Mouse (Mus musculus) lung, embryonic 14.5 days (tissue): Measurements from ENCODE around the gene Lamc2. TPM values are rescaled to one million over a fixed set of nuclear protein-coding genes. Genes with fewer than 3 reads are reported as not detected.
A peak's percentile ranks its signal among the peaks of the same experiment; 100 is the strongest.

Experiments
- ATAC-seq: fragments of 200-750 bp; cut with Nextera tagmentation; 2 replicates; pipeline ENCODE4 v1.8.0; 2017; ENCODE audit warnings: mild to moderate bottlenecking, moderate TSS enrichment, moderate library complexity; ENCODE audit not compliant: insufficient read depth
- DNase-seq: peaks from one replicate; pipeline ENCODE4 v3.0.0-alpha.2; 2015
- H3K27ac ChIP-seq: fragments of 300-500 bp; sonication (generic); 2 replicates; pipeline ENCODE4 v1.5.1; 2014; ENCODE audit warnings: low read depth, mild to moderate bottlenecking, moderate library complexity
- H3K27me3 ChIP-seq: fragments of 300-500 bp; sonication (generic); 2 replicates; pipeline ENCODE4 v1.6.1; 2014; ENCODE audit warnings: low read length, control low read depth; ENCODE audit not compliant: insufficient read depth
- H3K36me3 ChIP-seq: fragments of 300-500 bp; sonication (generic); 2 replicates; pipeline ENCODE4 v1.6.1; 2014; ENCODE audit warnings: control low read depth; ENCODE audit not compliant: insufficient read depth
- H3K4me1 ChIP-seq: fragments of 300-500 bp; sonication (generic); 2 replicates; pipeline ENCODE4 v1.6.1; 2014; ENCODE audit warnings: antibody characterized with exemption, control low read depth; ENCODE audit not compliant: insufficient read depth
- H3K4me2 ChIP-seq: fragments of 300-500 bp; sonication (generic); 2 replicates; pipeline ENCODE4 v1.6.1; 2014; ENCODE audit warnings: mild to moderate bottlenecking
- H3K4me3 ChIP-seq: fragments of 300-500 bp; sonication (generic); 2 replicates; pipeline ENCODE4 v1.5.1; 2014; ENCODE audit warnings: low read depth, low read length
- H3K9ac ChIP-seq: fragments of 300-500 bp; sonication (generic); 2 replicates; pipeline ENCODE4 v1.6.1; 2014
- H3K9me3 ChIP-seq: fragments of 300-500 bp; sonication (generic); 2 replicates; pipeline ENCODE4 v1.6.1; 2016; ENCODE audit warnings: low read depth, low read length, control low read depth
- CTCF ChIP-seq: IDR thresholded peaks from 2 replicates; pipeline ENCODE4 v1.5.1; 2016; ENCODE audit warnings: antibody characterized with exemption, low read depth
- whole genome bisulfite sequencing: fragments of 180-500 bp; shearing (Covaris S2); extraction: QIAGEN DNeasy Blood & Tissue Kit; methylation state at CpG from one replicate; pipeline ENCODE4 v1.1.7; 2014; 5-methylcytosine and 5-hydroxymethylcytosine counted together
- polyA plus RNA-seq: library from polyadenylated mRNA; unstranded; fragments of >200 nt; fragmentation: Nextera tagmentation; extraction: Ambion mirVana; gene quantifications from 2 replicates; pipeline ENCODE4 v1.2.1, GENCODE M21; 2014

The Lamc2 gene
- polyA plus RNA-seq, 1 experiment from 2014 or later, result 55.9 TPM

DNA sequence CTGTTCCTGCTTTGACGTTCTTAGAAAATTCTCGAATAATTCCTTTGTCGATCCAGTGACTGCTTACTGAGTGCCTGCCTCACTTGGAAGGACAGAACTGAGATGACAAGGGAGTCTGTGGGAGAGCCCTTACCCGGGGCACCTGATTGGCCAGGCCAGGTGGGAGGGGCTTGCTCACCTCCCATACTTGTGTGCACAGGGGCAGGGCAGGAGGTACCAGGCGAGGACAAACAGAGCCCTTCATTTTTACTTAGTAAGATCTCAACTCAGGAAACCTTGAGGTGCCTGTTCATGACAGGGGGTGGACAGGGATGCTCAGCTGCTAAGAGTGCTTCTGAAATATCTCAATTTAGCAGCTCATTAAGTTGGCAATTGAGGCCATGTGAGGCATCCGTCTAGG, 110.3 kb downstream of the Lamc2 start:
- TF ChIP-seq CTCF, result no peak
- H3K27me3 ChIP-seq, result peaks cover 8% of the 10 kb centered on the region; the same call in 1 of the 2 replicates
- no peaks in the 10 kb centered on the region for H3K9me3 ChIP-seq
- no peaks in the 10 kb centered on the region for H3K36me3 ChIP-seq
- 27% methylated on average over 6 of the region's 6 CpGs for WGBS
- no peak overlapping the region for H3K27ac ChIP-seq
- H3K9ac ChIP-seq, result no peak overlapping the region
- H3K4me3 ChIP-seq, result no peak overlapping the region
- peak; percentile 39; the same call in 1 of the 2 replicates for ATAC-seq
- no peak overlapping the region for H3K4me2 ChIP-seq
- H3K4me1 ChIP-seq, result peaks cover 17% of the 10 kb centered on the region; the same call in 1 of the 2 replicates
- no peak for DNase-seq

DNA sequence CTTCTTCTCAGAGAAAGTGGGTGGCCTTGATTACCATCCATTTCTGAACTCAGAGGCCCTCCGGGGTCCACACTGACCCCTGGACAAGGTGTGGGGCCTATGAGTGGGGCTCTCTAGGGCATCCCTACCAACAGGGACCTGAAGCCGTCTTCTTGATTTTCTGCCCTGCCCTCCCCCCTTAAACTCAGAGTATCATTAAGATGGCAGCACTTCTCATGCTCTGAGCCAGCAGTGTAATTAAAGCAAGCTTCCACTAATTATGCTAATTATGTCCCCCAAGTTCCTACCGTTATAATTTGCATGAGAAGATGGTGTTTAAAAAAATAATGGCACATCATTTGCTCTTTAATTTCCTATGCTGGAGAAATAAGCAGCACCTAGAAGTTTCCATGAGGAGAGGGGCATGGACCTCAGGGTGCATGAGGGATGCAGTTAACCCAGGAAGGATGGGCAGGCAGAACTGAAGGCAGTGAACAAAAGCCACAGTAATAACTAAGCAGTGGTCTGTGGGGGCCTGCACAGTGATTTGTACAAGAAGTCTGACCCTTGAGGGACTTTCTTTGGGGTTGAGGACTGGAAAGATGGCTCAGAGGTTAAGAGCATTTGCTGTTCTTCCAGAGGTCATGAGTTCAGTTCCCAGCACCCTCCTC, 111.0 kb downstream of the Lamc2 start:
- H3K4me1 ChIP-seq, result peaks cover 17% of the 10 kb centered on the region; the same call in 1 of the 2 replicates
- 75% methylated on average over 3 of the region's 3 CpGs for WGBS
- H3K27me3 ChIP-seq, result peaks cover 8% of the 10 kb centered on the region; the same call in 1 of the 2 replicates
- H3K9ac ChIP-seq, result no peak overlapping the region
- H3K9me3 ChIP-seq, result no peaks in the 10 kb centered on the region
- H3K27ac ChIP-seq, result no peak overlapping the region
- TF ChIP-seq CTCF, result no peak
- H3K4me2 ChIP-seq, result no peak overlapping the region
- DNase-seq (no peak), ATAC-seq (no peak)
- no peak overlapping the region for H3K4me3 ChIP-seq
- no peaks in the 10 kb centered on the region for H3K36me3 ChIP-seq

DNA sequence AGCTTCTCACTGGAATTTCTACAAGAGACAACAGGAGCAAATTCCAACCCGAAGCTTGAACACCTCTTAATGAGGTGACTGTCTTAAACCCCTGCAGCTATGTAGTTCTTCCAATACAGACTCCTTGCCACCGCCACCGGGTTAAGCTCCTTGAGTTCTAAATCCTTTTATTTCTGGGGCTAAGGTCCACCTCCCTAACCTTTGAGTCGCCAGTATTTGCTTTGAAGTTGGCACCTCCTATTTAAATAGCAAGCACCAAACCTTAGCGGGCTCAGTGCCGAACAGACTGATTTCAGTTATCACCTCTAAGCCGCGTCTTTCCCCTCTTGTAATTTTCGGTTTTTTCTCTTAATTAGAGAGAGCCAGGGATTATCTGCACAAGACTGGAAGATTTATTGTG, 112.8 kb downstream of the Lamc2 start:
- ATAC-seq (no peak), DNase-seq (no peak)
- Histone ChIP-seq H3K4me3 (no peak overlapping the region), H3K4me2 (no peak overlapping the region), H3K9me3 (no peaks in the 10 kb centered on the region), H3K9ac (no peak overlapping the region), H3K27me3 (peaks cover 8% of the 10 kb centered on the region; the same call in 1 of the 2 replicates), H3K4me1 (peaks cover 17% of the 10 kb centered on the region; the same call in 1 of the 2 replicates), H3K27ac (no peak overlapping the region), H3K36me3 (no peaks in the 10 kb centered on the region)
- WGBS, result 28% methylated on average over 9 of the region's 9 CpGs
- no peak for TF ChIP-seq CTCF

Other genes with a start within 250 kb of the Lamc2 start
- 3.6 and 4.1 TPM in 2 replicates for gene Nmnat2, start 231.5 kb downstream of the Lamc2 start, polyA plus RNA-seq
- gene Lamc1, start 146.3 kb upstream of the Lamc2 start, polyA plus RNA-seq, result 183 and 193 TPM in 2 replicates
- gene Shcbp1l, start 238.7 kb upstream of the Lamc2 start, polyA plus RNA-seq, result 0.28 and 0.38 TPM in 2 replicates